Mouse (Mus musculus) heart, postnatal 25 days (tissue): ENCODE measurements at regions not wholly inside any gene's neighbourhood (a gene's known extent, or its start where the extent isn't known, plus 50 kb on each side); places are given as distances from the start of the nearest gene placed in this dataset.
A peak's percentile ranks its signal among the peaks of the same experiment; 100 is the strongest.

Experiments used
- DNase-seq: peaks from one replicate; pipeline ENCODE4 v3.0.0; 2022; ENCODE audit warnings: low spot score
- intact Hi-C: fragments of 180-260 bp; cut with DNase I; formaldehyde crosslinking; loops from one replicate; pipeline ENCODE4 v1.15.1; 2025

GRCm38 (mm10) chr17:3248875-3249274, 77.5 kb upstream of the Tiam2 start:
- intact Hi-C loops = no loop called here
- no peak for DNase-seq

GRCm38 (mm10) chr17:3249320-3249719, 77.1 kb upstream of the Tiam2 start:
- intact Hi-C loops = no loop called here
- DNase-seq = no peak

- DNase-seq = no peak
- intact Hi-C loops = no loop called here
Measured at GRCm38 (mm10) chr17:3251176-3251575, 75.2 kb upstream of the Tiam2 start.

- intact Hi-C loops = no loop called here
- DNase-seq = no peak
Measured at GRCm38 (mm10) chr17:3251966-3252365, 74.4 kb upstream of the Tiam2 start.

- intact Hi-C loops = no loop called here
Measured at GRCm38 (mm10) chr17:3253508-3254176, 72.7 kb upstream of the Tiam2 start.

GRCm38 (mm10) chr17:3256765-3257164, 69.6 kb upstream of the Tiam2 start:
- intact Hi-C loops = no loop called here
- no peak for DNase-seq

More at GRCm38 (mm10) chr17:3253508-3254176, 72.7 kb upstream of the Tiam2 start:
- DNase-seq = no peak

DNA sequence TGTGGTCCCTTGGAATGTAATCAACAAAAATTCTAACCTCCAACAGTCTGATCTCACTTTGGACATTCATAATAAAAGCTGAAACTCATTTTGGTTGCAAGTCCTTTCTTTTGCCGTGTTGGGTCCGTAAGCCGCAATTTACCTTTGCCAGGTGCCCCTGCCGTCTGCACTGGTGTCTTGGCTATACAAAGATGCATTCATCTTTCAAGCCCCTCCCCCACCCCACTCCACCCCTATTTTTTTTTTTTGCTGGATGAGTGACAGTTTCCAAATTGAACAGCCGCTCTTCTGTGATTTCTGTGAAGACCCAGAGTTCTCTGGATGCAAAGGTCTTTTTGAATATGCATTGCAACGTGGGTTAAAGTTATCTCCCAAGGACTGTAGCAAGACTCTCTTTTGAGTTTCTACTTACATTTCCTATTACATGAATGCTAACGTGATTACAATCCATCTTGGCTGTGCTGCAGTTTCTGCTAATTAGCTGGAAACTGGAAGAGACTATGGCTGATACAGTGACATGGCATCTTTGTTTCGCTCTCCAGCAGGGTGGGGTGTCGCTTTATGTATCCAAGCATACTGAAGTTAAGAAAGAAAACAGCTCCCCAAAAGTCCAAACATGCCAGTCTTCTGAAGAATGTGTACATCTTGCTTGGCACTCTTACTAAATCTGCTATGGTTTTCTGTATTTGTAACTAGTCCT, 67.4 kb upstream of the Tiam2 start:
- intact Hi-C loops = no loop called here
- DNase-seq = no peak

DNA sequence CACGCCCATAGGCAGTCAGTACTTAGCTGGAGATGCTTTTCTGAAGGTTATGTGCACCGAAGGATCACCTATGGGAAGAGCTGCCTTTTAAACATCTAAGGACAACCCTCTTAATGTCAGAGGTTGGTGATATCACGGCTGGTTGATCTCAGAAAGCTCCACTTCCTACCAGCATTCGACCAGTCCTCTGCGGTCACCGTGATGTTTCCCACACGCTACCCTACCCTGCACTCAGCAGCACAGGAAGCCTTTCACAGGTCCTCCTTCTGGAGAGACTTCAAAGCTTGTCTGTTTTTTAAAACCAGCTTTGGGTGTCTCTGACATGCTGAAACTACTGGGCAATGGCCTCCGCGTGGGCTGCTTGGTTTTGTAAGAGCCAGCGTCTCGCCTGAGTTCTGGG, 65.6 kb upstream of the Tiam2 start:
- DNase-seq = no peak
- intact Hi-C loops = no loop called here

DNA sequence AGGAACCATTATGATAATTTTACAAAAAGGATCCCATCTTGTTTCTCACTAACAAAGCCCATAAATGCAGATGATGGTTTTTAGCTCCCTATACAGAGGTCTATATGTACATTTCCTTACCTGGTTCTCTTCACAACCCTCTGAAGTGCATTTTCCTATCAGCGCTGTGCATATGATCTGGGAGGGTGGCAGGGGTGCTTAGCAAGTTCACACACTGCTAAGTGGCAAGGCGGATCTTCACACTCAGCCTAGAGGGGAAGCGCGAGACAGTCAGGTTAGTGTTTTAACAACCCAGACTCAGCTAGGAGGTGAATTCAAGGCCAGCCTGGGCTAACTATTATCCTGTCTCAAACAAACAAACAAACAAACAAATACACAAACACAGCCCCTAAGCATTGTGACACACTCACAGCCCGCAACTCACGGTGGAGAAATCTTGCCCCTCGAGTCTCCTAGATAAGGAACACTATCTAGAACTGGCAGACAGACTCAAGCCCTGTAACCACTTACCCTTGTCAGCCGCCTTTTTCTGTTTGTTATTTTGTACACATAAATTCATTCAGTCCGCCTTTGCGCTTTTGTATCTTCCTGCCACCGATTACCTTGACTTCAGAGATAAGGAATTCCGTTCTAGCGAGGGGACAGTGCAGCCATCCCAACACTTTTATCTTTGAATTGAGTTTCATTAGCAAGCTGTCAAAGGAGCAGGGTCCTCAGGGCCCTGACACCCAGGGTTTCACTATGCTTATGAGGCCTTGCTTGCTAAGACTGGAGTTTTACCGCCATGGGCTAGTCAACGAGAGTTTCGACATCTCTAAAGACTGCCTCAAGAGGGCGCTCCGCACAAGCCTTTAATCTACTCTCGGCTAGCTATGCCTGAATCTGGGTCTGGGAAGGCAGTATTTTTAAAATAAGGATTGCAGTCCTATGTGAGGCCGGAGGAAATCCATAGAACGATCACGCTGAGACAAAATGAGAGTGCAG, 53.0 kb upstream of the Tiam2 start:
- peak; percentile 42 for DNase-seq
- intact Hi-C loops = loop anchor here (2.0 to 5.0 kb wide), 2 partner anchors 173 to 234 kb away; no protein-coding TSS in a partner anchor

DNA sequence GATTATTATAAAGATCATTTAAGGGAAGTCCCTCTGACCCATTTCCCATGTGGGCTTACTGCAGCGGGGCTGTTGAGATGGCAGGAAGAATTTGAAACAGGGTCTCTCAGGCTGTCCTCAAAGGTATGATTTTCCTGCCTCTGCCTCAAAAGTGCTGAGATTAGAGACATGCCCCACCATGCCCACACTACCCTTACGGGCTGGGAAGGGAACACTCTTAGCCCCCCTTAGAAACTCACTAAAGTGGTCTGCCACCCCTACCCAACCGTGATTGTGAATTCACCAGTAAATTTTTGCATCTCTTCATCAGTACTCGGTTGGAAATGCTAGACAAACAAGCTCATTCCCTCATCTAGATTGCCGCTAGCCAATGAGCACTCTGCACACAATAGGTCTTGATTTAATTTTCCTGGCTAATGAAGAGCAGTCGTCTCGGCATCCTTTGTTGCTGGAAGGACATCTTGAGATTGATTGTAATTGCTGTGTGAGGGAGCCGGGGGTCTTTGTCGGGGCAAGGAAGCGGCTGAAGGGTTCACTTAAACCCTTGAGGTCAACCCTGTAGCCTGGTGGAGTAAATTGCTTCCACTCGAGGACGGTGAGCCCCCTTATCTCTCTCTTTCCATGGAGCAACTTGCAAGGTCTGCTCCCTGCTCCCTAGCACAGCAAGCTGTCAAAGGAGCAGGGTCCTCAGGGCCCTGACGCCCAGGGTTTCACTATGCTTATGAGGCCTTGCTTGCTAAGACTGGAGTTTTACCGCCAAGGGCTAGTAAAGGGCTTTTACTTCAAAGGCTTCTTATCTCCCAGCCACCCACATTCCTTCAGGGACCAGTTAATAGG, 51.7 kb upstream of the Tiam2 start:
- intact Hi-C loops = loop anchor here (5.0 kb wide), 1 partner anchor 233 kb away; no protein-coding TSS in a partner anchor
- DNase-seq = no peak
